In the genomic region with DNA sequence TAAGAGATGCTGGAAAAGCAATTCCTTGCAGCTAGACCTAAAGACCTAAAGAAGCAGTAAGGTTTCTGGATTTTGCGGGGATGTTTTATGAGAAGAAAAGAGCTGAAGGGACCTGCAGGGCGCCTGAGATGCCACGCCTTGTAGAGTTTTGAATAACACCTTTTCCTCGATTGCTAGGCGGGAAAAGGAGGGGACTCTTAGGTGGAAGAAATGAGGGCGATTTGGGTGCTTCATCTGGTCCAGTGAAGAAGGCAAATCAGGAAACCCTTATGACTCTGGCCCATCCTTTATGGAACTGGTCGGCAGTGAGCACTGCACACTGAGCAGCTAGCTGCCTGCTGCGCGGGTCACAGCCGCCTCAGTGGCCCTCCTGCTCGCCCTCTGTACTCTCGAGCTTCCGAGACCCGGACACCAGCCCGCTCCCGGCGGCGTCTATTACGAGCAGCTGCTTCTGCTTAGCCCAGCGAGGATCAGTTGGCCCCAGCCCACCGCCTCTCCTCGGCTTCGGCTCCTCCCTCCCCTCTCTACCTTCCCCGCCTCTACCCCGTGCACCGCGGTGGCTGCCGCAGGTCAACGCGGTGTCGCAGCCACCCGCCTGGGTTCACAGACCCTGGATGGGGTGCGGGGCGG, we compare ENCODE assay signal across 8 mouse cellular contexts.
A peak's percentile ranks its signal among the peaks of the same experiment; 100 is the strongest.
DNase-seq lines count a peak whose midpoint lies in the region; ATAC-seq lines count a peak whose summit lies in the region.

No protein-coding gene starts in this region.

- H3K27ac ChIP-seq in lung, embryonic 15.5 days: no peak overlapping the region
- H3K27ac ChIP-seq in midbrain, embryonic 12.5 days (replicated peaks): no peak overlapping the region

- H3K27me3 ChIP-seq in lung, embryonic 15.5 days: peaks cover 66% of the 10 kb centered on the region
- H3K27me3 ChIP-seq in midbrain, embryonic 12.5 days: peaks cover 75% of the 10 kb centered on the region

- peaks cover 25% of the 10 kb centered on the region for H3K4me1 ChIP-seq in lung, embryonic 15.5 days
- H3K4me1 ChIP-seq in midbrain, embryonic 12.5 days: peaks cover 29% of the 10 kb centered on the region

- ATAC-seq in lung, embryonic 15.5 days (ENCODE audit: borderline replicate concordance, extremely low read depth, low FRiP score, low TSS enrichment): peak; percentile 77
- ATAC-seq in common myeloid progenitor, adult 5-6 weeks (replicated peaks; ENCODE audit: low read depth, poor library complexity, severe bottlenecking): peak; percentile 75
- ATAC-seq in midbrain, embryonic 12.5 days (ENCODE audit: low FRiP score, low read depth): peak; percentile 90
- no peak for ATAC-seq in inflammation-experienced regulatory T-cells, adult 6 months

- no peaks in the 10 kb centered on the region for H3K36me3 ChIP-seq in lung, embryonic 15.5 days
- H3K36me3 ChIP-seq in midbrain, embryonic 12.5 days: no peaks in the 10 kb centered on the region

- no peak for DNase-seq in lung, postnatal 14 days
- peak; percentile 19 to 36 for DNase-seq in gastrocnemius, postnatal 4 days (ENCODE audit: low spot score in 2 of 2)
- peak; percentile 6 to 35 for DNase-seq in kidney, postnatal 25 days
- DNase-seq in cerebellum, adult 8-10 months: no peak

- peak overlapping the region; percentile 78 for H3K4me2 ChIP-seq in lung, embryonic 15.5 days
- peak overlapping the region; percentile 77 for H3K4me2 ChIP-seq in midbrain, embryonic 12.5 days (replicated peaks)

- no peaks in the 10 kb centered on the region for H3K9me3 ChIP-seq in lung, embryonic 15.5 days
- no peaks in the 10 kb centered on the region for H3K9me3 ChIP-seq in midbrain, embryonic 12.5 days

- H3K4me3 ChIP-seq in lung, embryonic 15.5 days: peak overlapping the region; percentile 40
- H3K4me3 ChIP-seq in midbrain, embryonic 12.5 days: peak overlapping the region; percentile 46

- WGBS in lung, embryonic 15.5 days: 1% methylated on average over 32 of the region's 34 CpGs
- WGBS in midbrain, embryonic 12.5 days: 1% methylated on average over 32 of the region's 34 CpGs

- no peak overlapping the region for H3K9ac ChIP-seq in lung, embryonic 15.5 days
- peak overlapping the region; percentile 37 for H3K9ac ChIP-seq in midbrain, embryonic 12.5 days (replicated peaks)

Comparison
In these comparisons a context has a peak if more than half of its experiments do, and no peak if none do; other contexts are left out.
1. DNase-seq: peak in gastrocnemius, postnatal 4 days (2 of 2) and kidney, postnatal 25 days (2 of 2); none in lung, postnatal 14 days (single experiment) and cerebellum, adult 8-10 months (single experiment).